Mouse (Mus musculus): ENCODE data around the gene Adig. TPM values are rescaled to one million over a fixed set of nuclear protein-coding genes. Genes with fewer than 3 reads are reported as not detected.

The Adig gene
- total and polyA plus RNA-seq, 3 experiments: not detected

- no peak for TF ChIP-seq ZC3H11A (IDR thresholded peaks at IDR 0.05; ENCODE audit: low read depth, low read length)
- TF ChIP-seq JUN (IDR thresholded peaks at IDR 0.05; ENCODE audit: insufficient read depth, low read depth, low read length): no peak
- no peak for TF ChIP-seq MXI1 (IDR thresholded peaks at IDR 0.05; ENCODE audit: low read depth, low read length)
- no peak for TF ChIP-seq BHLHE40 (IDR thresholded peaks at IDR 0.05; ENCODE audit: low read depth, low read length)
- TF ChIP-seq JUND (conservative IDR thresholded peaks at IDR 0.05; ENCODE audit: low read depth, low read length): no peak
- no peak for TF ChIP-seq PAX5 (IDR thresholded peaks at IDR 0.05; ENCODE audit: low read length)
- no peak for TF ChIP-seq ELF1 (IDR thresholded peaks at IDR 0.05; ENCODE audit: low read depth, low read length)
- no peak for TF ChIP-seq CHD2 (IDR thresholded peaks at IDR 0.05; ENCODE audit: low read length)
- TF ChIP-seq CTCF (conservative IDR thresholded peaks at IDR 0.05 in 1 of 2, IDR thresholded peaks at IDR 0.05 in 1 of 2; ENCODE audit: low read depth in 2 of 2, low read length in 2 of 2): no peak
- no peak for TF ChIP-seq MAX (IDR thresholded peaks at IDR 0.05; ENCODE audit: low read length)
- TF ChIP-seq TCF12 (IDR thresholded peaks at IDR 0.05; ENCODE audit: low read depth, low read length): no peak
- no peak for TF ChIP-seq EP300 (IDR thresholded peaks at IDR 0.05; ENCODE audit: low read length)
- no peak for TF ChIP-seq USF1 (IDR thresholded peaks at IDR 0.05; ENCODE audit: low read depth, low read length)
- Histone ChIP-seq H3K9me3 (replicated peaks; ENCODE audit: low read length) (peaks cover 4% of the 10 kb centered on the region), H3K27ac (ENCODE audit: insufficient read depth, low read depth) (no peak overlapping the region), H3K4me2 (ENCODE audit: insufficient read depth, low read depth, poor library complexity, severe bottlenecking) (no peak overlapping the region), H3K9ac (ENCODE audit: insufficient read depth, low read depth) (no peak overlapping the region), H3K4me3 (replicated peaks in 1 of 3; ENCODE audit: low read depth in 2 of 3, low read length in 2 of 3, poor library complexity in 1 of 3) (no peak overlapping the region), H3K79me2 (replicated peaks; ENCODE audit: control insufficient read depth, extremely low read depth, insufficient read depth, poor library complexity, severe bottlenecking) (no peaks in the 10 kb centered on the region), H3K4me1 (ENCODE audit: control insufficient read depth in 1 of 2, insufficient read depth in 2 of 2) (peaks cover 0 to 2% of the 10 kb centered on the region in 2 experiments; a peak in 1 of 4 replicates), H3K27me3 (replicated peaks) (peaks cover 5% of the 10 kb centered on the region), H3K36me3 (replicated peaks in 1 of 2; ENCODE audit: control insufficient read depth in 1 of 2, insufficient read depth in 1 of 2, low read length in 1 of 2) (no peaks in the 10 kb centered on the region)
- dilution Hi-C loops (cut with MboI; ENCODE audit: extremely low pct_ligation_motif_present, extremely low pct_unique_long_range_greater_than_20kb, low sequenced_read_pairs) (no loop called here), in situ Hi-C loops (cut with MboI; ENCODE audit: low pct_ligation_motif_present, low pct_unique_long_range_greater_than_20kb, low sequenced_read_pairs) (no loop called here)
- no peak for DNase-seq (ENCODE audit: extremely low read depth)
Observed at GRCm38 (mm10) chr2:158519800-158520199, 17.4 kb downstream of the Adig start.

- peaks cover 4% of the 10 kb centered on the region for H3K9me3 ChIP-seq (replicated peaks; ENCODE audit: low read length)
- H3K4me1 ChIP-seq (ENCODE audit: control insufficient read depth in 1 of 2, insufficient read depth in 2 of 2): no peaks in the 10 kb centered on the region; a peak in 1 of 4 replicates
- in situ Hi-C loops (cut with MboI; ENCODE audit: low pct_ligation_motif_present, low pct_unique_long_range_greater_than_20kb, low sequenced_read_pairs) (no loop called here), dilution Hi-C loops (cut with MboI; ENCODE audit: extremely low pct_ligation_motif_present, extremely low pct_unique_long_range_greater_than_20kb, low sequenced_read_pairs) (no loop called here)
- no peaks in the 10 kb centered on the region for H3K36me3 ChIP-seq (replicated peaks in 1 of 2; ENCODE audit: control insufficient read depth in 1 of 2, insufficient read depth in 1 of 2, low read length in 1 of 2)
- H3K4me3 ChIP-seq (replicated peaks in 1 of 3; ENCODE audit: low read depth in 2 of 3, low read length in 2 of 3, poor library complexity in 1 of 3): no peak overlapping the region
- DNase-seq (ENCODE audit: extremely low read depth): no peak
- H3K27ac ChIP-seq (ENCODE audit: insufficient read depth, low read depth): no peak overlapping the region
- TF ChIP-seq USF1 (IDR thresholded peaks at IDR 0.05; ENCODE audit: low read depth, low read length) (no peak), RCOR1 (conservative IDR thresholded peaks at IDR 0.05; ENCODE audit: low read depth, low read length) (no peak), BHLHE40 (IDR thresholded peaks at IDR 0.05; ENCODE audit: low read depth, low read length) (no peak), TBP (conservative IDR thresholded peaks at IDR 0.05; ENCODE audit: low read depth, low read length) (no peak), ZMIZ1 (IDR thresholded peaks at IDR 0.05; ENCODE audit: low read depth, low read length) (no peak), ZKSCAN1 (IDR thresholded peaks at IDR 0.05; ENCODE audit: borderline replicate concordance, low read depth, low read length) (no peak), GABPA (IDR thresholded peaks at IDR 0.05; ENCODE audit: insufficient replicate concordance, low read depth, low read length) (no peak), MAZ (IDR thresholded peaks at IDR 0.05; ENCODE audit: low read depth, low read length) (no peak), KAT2A (IDR thresholded peaks at IDR 0.05; ENCODE audit: insufficient replicate concordance, low read length) (no peak)
- peaks cover 5% of the 10 kb centered on the region for H3K27me3 ChIP-seq (replicated peaks)
- no peaks in the 10 kb centered on the region for H3K79me2 ChIP-seq (replicated peaks; ENCODE audit: control insufficient read depth, extremely low read depth, insufficient read depth, poor library complexity, severe bottlenecking)
- H3K9ac ChIP-seq (ENCODE audit: insufficient read depth, low read depth): no peak overlapping the region
- H3K4me2 ChIP-seq (ENCODE audit: insufficient read depth, low read depth, poor library complexity, severe bottlenecking): no peak overlapping the region
Observed at GRCm38 (mm10) chr2:158523060-158523459, 20.6 kb downstream of the Adig start.

Data from CH12.LX (cell line).